Mouse (Mus musculus): ENCODE measurements around the gene H2-K1.

Gene H2-K1

DNA sequence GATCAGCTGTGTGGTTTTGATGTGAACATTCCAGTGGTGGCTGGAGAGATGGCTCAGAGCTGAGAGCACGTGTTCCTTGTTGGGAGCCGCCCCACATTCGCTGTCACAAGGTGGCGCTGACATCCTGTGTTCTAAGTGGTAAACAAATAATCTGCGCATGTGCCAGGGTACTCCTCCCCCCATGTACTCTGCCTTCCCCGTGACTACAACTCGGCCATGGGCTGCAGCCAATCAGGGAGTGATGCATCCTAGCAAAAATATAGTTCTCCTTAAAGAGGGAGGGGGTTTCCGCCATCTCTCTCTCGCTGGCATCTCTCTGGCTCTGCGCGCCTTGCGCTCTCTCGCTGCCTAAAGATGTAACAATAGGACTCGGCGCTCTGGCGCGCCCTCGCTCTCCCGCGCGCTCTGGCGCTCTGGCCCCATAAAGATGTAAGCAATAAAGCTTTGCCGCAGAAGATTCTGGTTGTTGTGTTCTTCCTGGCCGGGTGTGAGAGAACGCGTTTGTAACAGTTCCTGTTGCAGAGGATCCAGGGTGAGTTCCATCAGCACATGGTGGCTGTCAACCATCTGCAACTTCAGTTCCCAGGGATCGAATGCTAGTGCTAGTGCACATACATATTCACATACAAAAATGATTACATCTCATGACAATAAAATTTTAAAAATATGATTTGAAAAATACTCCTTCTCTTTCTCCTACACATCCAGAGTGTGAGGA is 18.8 kb downstream of the H2-K1 start:
- DNase-seq = peak; percentile 95

DNA sequence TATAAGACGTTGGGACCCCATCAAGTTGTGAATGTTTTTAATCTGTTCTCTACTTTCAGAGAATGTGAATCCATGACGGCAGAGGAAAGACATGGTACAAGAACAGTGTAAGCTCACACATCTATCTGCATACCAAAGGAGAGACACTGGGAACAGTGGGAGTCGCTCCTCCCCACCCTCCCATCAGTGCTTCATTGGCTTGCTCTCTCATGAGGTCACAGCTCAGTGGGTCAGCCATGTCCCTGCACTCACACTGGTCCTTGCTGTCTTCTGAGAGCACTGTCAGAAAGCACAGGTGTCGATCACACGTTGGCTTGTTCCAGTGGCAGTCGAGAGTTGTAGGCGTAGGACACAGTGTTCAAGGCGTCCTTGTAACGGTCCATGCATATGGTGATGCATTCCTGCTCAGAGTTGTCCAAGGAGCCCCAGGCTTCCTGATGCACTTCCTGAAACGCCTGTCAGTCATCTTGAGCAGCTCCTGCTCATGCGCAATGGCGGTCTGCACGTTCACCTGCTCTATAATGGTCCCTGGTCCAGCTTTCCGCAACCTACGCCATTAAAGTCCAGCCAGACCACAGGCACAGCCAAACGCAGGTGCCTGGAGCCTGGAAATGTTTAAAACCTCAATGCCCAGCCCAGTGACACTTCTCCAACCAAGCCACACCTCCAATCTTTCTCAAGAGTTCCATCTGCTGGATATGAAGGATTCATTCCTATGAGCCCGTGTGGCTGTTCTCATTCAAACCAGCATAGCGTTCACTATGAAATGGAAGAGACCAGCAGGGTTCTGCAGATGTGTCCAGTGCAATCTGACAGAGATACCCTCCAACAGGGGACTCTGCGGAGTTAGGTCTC is 19.7 kb downstream of the H2-K1 start:
- no peak for DNase-seq

DNA sequence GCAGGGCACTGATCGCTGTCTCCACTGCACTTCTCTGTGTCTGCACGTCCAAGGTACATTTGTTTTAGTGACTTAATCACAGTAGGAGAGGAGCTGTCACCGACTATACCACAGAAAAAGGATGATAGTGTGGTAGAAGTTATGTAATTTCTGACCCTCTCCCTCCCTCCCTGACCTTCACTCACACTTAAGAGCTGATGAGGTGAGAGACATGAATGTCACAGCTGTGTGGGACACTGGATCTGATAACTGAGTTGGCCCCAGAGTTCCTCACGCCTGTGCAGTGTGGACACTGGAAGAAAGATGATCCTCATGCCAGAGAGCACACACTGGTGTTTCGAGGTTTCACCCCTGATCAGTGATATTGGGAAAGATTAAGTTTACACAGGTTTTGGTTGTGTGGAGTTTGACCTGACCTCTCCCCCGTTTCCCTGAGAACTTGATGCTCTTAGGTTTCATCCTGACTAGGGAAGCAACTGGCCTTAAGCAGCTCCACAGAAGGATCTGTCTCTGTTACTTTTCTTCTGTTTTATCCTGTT is 20.6 kb downstream of the H2-K1 start:
- DNase-seq = no peak

DNA sequence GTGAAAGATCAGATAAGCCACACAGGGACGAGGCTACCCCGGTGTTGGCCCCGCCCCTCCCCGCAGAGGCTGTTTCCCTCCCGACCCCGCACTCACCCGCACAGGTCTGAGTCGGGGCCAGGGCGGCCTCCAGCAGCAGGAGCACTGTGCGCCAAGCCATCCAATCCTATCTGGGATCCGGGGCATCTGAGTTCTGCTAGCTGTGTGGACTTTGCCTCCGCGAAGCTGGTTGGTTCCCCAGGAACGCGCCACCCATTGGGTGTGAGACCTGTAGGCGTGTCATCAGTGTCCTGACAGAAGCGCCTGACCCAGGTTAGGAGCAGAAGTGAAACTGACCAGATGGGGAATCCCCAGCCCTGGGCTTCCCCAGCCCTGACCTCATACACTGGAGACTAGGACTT is 21.5 kb downstream of the H2-K1 start:
- DNase-seq = peak; percentile 97

DNA sequence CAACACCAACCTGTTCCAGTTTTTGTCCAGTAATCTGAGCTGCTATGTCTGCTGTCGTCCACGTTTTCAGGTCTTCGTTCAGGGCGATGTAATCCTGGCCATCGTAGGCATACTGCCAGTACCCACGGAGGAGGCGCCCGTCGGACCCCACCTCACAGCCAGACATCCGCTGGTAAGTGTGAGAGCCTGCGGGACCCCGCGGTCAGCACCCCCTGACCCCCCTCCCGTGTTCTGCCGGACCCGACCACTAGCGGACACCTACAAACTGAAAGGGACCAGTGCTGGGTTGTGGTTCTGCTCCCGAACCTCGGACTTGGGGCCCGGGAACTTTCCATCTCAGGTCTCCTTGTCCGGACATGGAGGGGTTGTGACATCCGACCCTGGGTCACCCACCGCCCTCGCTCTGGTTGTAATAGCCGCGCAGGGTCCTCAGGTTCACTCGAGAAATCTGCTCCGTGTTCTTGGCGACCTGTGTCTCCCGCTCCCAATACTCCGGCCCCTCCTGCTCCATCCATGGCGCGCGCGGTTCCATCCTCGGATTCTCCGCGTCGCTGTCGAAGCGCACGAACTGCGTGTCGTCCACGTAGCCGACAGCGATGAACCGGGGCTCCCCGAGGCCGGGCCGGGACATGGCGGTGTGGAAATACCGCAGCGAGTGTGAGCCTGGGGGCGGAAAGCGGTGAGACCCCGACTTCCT is 22.1 kb downstream of the H2-K1 start:
- DNase-seq = no peak

DNA sequence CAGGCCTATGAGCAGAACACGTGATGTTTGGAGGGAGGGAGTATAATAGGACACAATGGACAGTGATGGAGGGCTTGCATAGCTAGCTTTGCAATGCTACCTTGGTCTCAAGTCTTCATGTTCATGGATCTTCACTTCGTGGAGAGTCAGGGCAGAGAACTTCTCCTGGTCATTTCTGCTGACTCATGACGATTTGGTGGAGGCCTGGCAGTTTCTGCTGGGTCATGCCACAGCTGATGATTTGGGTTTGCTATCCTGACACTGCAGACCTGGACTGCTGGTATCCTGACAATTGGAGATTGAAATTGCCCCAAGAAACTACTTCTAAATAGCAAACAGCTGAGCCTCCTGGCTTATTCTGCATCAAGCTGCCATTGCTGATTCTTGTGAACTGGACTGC is 26.6 kb downstream of the H2-K1 start:
- DNase-seq = no peak

DNA sequence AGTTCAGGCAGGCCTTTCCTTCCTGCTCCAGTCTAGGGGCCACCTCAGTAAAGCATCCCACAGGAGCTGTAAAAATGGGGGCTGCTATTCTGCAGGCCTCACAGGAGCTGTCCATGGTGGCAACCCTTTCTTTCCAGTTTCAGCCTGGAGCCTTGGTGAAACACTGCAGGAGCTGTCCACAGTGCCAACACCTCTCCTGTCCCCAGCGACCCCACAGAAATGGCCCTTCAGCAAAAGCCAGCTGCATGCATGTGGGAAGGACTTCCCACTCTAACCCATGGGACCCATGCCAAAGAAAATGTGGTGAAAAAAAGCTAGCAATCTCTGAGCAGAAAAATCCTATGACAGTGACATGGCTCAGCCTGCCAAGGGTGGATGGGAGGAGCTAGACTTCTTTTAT is 27.5 kb downstream of the H2-K1 start:
- no peak for DNase-seq

DNA sequence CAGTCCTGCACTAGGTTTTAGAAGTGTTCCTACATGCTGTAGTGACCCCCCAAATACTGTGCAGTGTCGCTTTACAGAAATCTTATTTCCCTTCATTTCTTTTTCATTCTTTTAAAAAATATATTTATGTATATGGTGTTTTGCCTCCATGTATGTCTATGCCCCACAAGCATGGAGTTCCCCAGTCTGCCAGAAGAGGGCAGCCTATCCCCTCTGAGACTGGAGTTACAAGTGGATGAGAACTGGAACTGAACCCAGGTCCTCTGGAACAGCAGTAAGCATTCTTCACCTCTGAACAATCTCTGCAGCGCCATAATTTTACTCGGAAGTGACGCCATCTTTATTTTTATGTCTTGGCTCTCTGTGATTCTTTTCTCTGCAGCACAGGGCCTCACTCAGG is 30.8 kb downstream of the H2-K1 start:
- no peak for DNase-seq

DNA sequence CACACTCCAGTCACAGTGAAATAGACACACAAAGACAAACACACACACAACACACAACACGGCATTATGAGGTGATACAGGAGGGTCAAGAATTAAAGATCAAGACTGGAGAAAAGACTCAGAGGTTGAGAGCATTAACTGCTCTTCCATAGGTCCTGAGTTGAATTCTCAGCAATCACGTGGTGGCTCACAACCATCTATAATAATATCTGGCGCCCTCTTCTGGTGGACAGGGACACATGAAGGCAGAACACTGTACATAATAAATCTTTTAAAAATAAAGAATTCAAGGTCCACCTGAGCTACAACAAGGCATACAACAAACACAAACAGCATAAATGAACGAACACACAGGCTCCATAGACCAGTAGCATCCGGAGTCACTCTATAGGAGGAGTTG is 31.2 kb downstream of the H2-K1 start:
- no peak for DNase-seq

DNA sequence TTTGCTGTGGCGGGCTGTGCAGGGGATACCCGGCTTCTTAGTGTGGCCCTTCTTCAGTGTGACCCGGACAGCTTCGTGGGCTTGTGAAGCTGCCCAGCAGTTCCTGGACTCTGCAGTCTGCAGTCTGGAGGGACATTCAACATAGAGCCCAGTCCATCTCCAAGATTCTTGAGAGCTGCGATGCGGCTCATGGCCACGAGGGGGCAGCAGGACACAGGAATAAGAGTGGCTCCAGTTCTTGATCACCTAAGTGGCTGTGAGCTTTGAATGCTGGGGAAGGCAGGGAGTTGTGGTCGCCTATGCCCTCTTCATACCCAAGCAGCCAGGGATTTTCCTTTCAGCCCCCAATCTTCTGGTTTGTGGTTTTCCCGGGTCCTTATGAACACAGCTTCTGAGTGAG is 31.7 kb downstream of the H2-K1 start:
- DNase-seq = peak; percentile 77

DNA sequence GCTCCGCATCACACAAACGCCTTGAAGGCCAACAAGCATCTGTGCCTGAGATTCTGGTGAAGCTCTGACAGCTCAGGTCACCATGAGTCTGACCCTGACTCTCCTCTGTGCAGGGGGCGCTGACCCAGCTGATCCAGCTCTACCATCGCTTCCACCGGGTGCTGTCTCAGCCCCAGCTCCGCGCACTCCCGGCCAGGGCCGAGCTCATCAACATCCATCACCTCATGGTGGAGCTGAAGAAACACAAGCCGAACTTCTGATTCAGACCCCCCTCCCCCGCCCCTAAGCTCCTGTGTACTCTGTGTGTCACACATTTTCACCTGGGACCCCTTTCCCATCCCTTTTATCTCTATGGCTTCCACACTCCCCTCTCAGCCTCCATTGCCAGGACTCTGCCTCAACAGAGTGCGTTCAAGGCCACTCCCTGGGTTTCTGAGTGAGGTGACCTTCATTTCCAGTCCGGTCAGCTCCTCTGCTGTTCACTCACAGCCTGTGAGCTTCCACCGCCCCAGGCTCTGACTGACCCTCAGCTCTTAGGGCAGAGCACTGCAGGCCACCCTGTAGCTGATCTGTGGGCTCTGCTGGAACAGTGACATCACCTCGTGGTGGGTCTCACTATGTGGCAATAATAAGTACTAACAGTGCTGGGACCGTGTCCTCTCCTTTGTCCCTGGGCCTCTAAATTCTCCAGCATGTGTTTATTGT is 34.1 kb downstream of the H2-K1 start:
- DNase-seq = no peak

DNA sequence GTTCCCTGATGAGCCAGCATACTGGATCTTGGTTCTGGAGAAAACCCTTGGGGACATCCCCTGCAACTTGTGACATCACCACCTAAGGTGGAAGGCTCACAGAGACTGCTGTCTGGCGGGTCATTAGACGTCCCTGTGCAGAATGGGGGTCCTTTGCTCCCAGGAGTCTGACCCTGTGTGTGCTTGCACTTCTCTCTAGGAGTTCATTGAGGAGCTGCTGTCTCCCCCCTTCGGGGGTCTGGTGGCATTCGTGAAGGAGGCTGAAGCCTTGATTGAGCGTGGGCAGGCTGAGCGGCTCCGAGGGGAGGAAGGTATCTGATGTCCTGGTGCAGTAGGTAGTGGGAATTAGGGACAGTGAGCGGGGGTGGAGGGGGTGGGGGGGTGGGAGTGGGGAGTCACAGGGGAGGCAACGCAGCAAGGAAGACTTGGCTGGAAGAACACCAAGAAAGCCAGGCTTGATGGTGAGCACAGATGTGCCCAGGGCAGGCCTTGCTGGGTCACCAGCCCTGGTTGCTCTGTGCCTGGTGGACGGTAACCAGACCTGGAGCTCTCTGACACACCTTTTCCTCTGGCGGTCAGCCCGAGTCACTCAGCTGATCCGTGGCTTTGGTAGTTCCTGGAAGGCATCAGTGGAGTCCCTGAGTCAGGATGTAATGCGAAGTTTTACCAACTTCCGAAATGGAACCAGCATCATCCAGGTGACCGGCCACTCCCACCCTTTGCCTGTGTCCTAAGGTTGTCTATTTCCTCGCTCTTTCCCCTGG is 34.9 kb downstream of the H2-K1 start:
- no peak for DNase-seq

DNA sequence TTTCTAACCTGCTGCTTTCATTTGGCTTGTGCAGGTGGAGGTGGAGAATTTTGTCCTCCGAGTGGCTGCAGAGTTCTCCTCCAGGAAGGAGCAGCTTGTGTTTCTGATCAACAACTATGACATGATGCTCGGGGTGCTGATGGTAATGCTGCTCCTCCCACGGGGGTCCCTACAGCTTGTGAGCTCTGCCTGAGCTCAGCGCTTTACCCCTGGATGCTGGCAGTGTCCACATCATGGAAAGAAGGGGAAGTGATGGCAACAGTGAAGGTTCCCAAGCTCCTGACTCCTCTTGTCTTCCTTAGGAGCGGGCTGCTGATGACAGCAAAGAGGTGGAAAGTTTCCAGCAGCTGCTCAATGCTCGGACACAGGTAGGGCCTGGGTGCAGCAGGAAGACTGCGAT is 37.3 kb downstream of the H2-K1 start:
- DNase-seq = no peak

DNA sequence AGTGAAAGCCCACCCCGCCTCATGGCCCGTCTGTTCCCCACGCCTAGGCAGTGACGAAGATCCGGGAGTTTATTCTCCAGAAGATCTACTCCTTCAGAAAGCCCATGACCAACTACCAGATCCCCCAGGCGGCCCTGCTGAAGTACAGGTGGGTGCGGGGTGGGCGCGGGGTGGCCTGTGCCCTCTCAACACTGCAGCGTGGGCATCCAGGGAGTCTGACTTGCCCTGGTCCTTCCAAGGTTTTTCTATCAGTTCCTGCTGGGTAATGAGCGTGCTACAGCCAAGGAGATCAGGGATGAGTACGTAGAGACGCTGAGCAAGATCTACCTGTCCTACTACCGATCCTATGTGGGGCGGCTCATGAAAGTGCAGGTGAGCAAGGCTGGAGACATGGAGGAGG is 40.2 kb downstream of the H2-K1 start:
- no peak for DNase-seq

DNA sequence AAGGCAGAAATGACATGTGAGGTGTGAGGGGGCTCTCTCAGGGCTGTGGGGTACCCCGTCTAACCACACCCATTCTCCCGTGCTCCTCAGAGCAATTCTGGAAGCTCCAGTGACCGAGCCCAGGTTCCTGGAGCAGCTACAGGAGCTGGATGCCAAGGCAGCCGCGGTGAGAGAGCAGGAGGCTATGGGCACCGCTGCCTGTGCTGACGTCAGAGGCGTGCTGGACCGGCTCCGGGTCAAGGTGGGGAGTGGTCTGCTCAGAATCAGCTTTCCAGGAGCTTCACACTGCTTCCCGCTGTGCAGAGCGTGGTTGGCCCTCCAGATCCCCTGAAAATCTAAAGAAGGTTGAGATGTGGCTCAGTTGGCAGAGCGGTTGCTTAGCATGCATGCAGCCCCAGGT is 41.0 kb downstream of the H2-K1 start:
- DNase-seq = no peak

DNA sequence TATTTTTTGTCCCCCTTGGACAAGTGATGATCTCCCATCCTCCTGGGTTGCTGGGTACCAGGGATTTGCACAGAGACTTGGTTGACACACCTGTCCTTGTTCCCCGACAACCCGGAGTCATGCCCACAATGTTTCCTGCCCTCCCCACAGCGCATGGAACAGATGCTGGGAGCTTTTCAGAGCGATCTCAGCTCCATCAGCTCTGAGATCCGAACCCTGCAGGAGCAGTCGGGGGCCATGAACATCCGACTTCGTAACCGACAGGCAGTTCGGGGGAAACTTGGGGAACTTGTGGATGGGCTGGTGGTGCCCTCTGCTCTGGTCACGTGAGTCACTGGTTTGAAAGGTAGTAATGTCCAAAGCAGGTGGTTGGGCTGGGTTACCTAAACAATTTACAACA is 41.7 kb downstream of the H2-K1 start:
- no peak for DNase-seq

DNA sequence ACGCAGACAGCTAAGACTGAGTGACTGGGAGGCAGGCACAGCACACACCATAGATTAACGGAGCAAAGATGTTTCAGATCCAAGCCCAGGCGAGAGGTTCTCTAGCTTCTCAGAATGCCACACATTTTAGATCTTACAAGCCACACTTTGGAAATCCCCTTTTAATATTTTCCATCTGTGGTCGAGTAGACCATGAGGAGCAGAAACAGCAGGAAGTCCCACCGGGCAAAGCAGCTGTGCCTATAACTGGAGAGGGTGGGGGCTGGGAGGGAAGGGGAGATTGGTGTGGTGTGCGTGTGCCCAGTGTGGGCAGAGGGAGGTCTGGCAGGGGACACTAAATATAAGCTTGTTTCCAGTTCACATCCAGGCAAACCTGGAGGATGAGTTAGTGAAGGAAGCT is 42.7 kb downstream of the H2-K1 start:
- no peak for DNase-seq

DNA sequence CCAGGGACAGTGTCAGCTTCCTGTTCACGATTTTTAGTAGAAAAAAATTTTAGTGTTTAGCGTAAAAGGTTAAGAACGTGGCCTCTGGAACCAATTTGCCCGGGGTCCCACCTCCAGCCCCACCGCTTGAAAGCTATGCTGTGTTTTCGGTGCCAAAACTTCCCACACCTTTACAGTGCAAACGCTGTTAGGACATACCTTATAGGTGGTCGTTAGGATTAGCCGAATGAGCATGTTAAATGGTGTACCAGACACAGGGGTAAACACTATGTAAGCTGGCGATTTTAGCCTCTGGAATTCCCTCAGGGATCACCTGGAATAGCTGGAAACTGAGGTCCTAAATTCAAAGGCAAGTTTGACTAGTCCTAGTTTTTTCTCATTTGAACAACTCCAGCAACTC is 43.8 kb downstream of the H2-K1 start:
- no peak for DNase-seq

DNA sequence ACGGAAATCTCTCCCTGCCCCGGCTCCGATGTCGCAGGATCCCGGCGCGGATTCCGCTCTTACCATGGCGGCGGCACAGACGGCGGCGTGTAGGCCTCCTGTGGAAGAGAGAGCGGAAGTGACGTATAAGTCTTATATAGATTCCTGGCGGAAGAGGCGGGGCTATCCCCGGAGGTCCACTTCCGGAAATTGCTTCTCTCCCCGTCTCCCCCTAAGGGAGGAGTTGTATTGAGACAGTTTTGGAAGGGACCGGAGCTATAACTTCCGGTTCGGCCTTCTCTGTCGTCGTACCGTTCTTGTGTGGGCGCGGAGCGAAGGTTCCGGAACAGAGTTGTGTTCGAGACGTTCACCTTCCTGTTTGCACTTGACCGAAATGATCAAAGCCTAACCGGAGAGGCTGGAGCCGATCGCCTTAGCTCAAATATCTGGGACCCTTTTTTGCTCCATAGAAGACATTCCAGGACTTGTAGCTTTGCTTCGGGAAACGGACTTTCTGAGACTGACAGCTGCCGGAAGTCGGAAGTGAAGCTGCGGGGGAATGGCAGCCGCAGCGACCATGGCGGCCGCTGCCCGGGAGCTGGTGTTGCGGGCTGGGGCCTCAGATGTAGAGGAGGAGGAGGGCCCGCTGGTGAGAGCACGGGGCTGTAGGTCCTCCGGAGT is 44.5 kb downstream of the H2-K1 start, which contains the start of the genes Vps52 and Rps18:
Vps52 (plus strand) TSS at position 258 of the 660 bp plus-strand sequence.
Rps18 (minus strand) TSS at position 447 of the 660 bp plus-strand sequence.
- peak; percentile 97 for DNase-seq

DNA sequence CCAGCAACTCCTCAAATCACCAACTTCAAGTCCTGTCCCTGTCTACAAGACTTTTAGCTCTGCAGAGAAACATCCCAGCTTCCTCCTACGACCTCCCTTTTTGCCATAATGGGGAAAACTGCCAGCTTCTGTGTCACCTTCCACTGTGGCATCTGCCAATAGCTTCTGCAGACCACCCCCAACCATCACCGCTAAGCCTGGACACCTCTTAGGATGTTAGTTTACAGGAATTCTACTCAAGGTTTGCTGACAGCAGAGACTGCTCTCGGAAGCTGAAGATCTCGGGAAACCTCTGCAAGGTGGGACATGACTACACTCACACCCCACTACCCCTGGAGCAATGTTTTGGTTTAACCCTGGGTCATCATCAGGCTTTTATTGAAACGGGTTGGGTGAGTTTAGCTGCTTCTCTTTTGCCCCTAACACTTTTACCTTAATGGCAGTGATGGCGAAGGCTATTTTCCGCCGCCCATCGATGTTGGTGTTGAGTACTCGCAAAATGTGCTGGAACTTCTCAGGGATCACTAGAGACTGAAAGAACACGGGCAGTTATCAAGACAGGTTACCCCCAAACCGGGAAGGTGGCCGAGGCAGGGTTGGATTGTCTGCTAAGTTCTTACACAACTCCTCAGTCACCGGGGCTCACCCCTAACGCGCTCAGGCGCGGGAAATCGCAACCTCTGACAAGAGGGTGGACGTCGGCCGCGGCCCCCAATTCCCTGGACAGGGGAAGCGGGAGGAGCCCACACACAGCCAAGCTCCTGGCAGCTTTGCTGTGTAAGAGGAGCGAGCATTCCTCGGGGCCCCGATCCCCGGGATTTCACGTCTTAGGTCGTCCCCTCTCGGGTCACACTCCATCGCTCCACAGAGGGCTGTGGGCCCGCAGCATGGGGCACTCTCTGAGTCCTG is 45.2 kb downstream of the H2-K1 start:
- DNase-seq = no peak

Measured in kidney, adult 11 months (tissue).